Comparison of ENCODE assay signal across 8 mouse cellular contexts in genomic region chr3:153913510-153914243, GRCm38 (mm10). TPM values are rescaled to one million over a fixed set of nuclear protein-coding genes. Genes with fewer than 3 reads are reported as not detected.
DNase-seq lines count a peak whose midpoint lies in the region; ATAC-seq and TF ChIP-seq lines count a peak whose summit lies in the region.

No protein-coding gene starts in this region.

- H3K9me3 ChIP-seq in heart, embryonic 10.5 days = no peaks in the 10 kb centered on the region
- no peaks in the 10 kb centered on the region for H3K9me3 ChIP-seq in ES-Bruce4 (replicated peaks; ENCODE audit: control insufficient read depth, insufficient read depth, low read length, poor library complexity, severe bottlenecking)
- no peaks in the 10 kb centered on the region for H3K9me3 ChIP-seq in liver, embryonic 12.5 days (replicated peaks)

- no peak for DNase-seq in heart, embryonic 10.5 days (ENCODE audit: low spot score)
- no peak for DNase-seq in heart, adult 11 months
- no peak for DNase-seq in thymus, postnatal 10 days (ENCODE audit: low spot score in 2 of 2)
- DNase-seq in spleen, adult 18-20 months = no peak
- DNase-seq in thymus, adult 18-20 months = no peak

- peaks cover 30% of the 10 kb centered on the region for H3K36me3 ChIP-seq in heart, embryonic 10.5 days
- peaks cover 37% of the 10 kb centered on the region for H3K36me3 ChIP-seq in ES-Bruce4 (ENCODE audit: control insufficient read depth, insufficient read depth, low read length, poor library complexity, severe bottlenecking)
- peaks cover 32% of the 10 kb centered on the region for H3K36me3 ChIP-seq in liver, embryonic 12.5 days

- peak overlapping the region; percentile 99 for H3K27ac ChIP-seq in heart, embryonic 10.5 days
- H3K27ac ChIP-seq in ES-Bruce4 (ENCODE audit: insufficient read depth, low read length) = no peak overlapping the region
- H3K27ac ChIP-seq in liver, embryonic 12.5 days = peak overlapping the region; percentile 94

- peak overlapping the region; percentile 92 for H3K4me2 ChIP-seq in liver, embryonic 12.5 days

- no peak for TF ChIP-seq CTCF in ES-Bruce4 (IDR thresholded peaks at IDR 0.05; ENCODE audit: low read depth, low read length)

- no peak for TF ChIP-seq POLR2A in ES-Bruce4 (IDR thresholded peaks at IDR 0.05; ENCODE audit: insufficient read depth, low read length)

- H3K9ac ChIP-seq in ES-Bruce4 (ENCODE audit: low read depth, poor library complexity, severe bottlenecking) = peak overlapping the region; percentile 98
- H3K9ac ChIP-seq in liver, embryonic 12.5 days = peak overlapping the region; percentile 98

- TF ChIP-seq EP300 in ES-Bruce4 (IDR thresholded peaks at IDR 0.05; ENCODE audit: insufficient read depth, low read depth, low read length) = no peak

- peak overlapping the region; percentile 94 for H3K4me3 ChIP-seq in heart, embryonic 10.5 days
- H3K4me3 ChIP-seq in ES-Bruce4 (ENCODE audit: low read depth, low read length) = peak overlapping the region; percentile 80; the same call in 1 of the 2 replicates
- peak overlapping the region; percentile 95 for H3K4me3 ChIP-seq in liver, embryonic 12.5 days

- no peaks in the 10 kb centered on the region for H3K27me3 ChIP-seq in heart, embryonic 10.5 days (ENCODE audit: insufficient read depth, poor library complexity, severe bottlenecking)
- no peaks in the 10 kb centered on the region for H3K27me3 ChIP-seq in ES-Bruce4 (ENCODE audit: control insufficient read depth, insufficient read depth, low read length, poor library complexity, severe bottlenecking)
- no peaks in the 10 kb centered on the region for H3K27me3 ChIP-seq in liver, embryonic 12.5 days (replicated peaks)

- ATAC-seq in erythroblast, adult 5-6 weeks (replicated peaks; ENCODE audit: low FRiP score, poor library complexity, severe bottlenecking) = 0 out of 2 replicates have a peak, but pooled peaks have one; percentile 19
- ATAC-seq in liver, embryonic 12.5 days = no peak

- peaks cover 42% of the 10 kb centered on the region for H3K4me1 ChIP-seq in heart, embryonic 10.5 days
- peaks cover 1% of the 10 kb centered on the region for H3K4me1 ChIP-seq in ES-Bruce4 (ENCODE audit: control insufficient read depth, insufficient read depth, low read length)
- H3K4me1 ChIP-seq in liver, embryonic 12.5 days = peaks cover 39% of the 10 kb centered on the region

- 47% methylated on average over 6 of the region's 6 CpGs for WGBS in heart, embryonic 10.5 days
- WGBS in liver, embryonic 12.5 days (ENCODE audit: insufficient replicate concordance) = 32% methylated on average over 6 of the region's 6 CpGs

RNA-seq across cellular contexts. Expression of gene Rabggtb, which starts 0.9 kb away (rescaled TPM):
- 56.8 and 57.2 TPM in 2 replicates for polyA plus RNA-seq in heart, embryonic 10.5 days (2016; fragmentation: Nextera tagmentation; extraction: Ambion mirVana)
- polyA plus RNA-seq in ES-Bruce4 (2011; ENCODE audit: insufficient read depth, insufficient read length, low read depth, missing spikeins) = 140 and 143 TPM in 2 replicates
- total RNA-seq in erythroblast, adult 5-6 weeks (2015; ENCODE audit: low replicate concordance) = 46.4 and 64.4 TPM in 2 replicates
- 52.9 and 60.9 TPM in 2 replicates for total RNA-seq in erythroblast, adult 5-6 weeks (2017; ENCODE audit: low replicate concordance)
- 60.8 and 62.2 TPM in 2 replicates for polyA plus RNA-seq in liver, embryonic 12.5 days (2016; fragmentation: Nextera tagmentation; extraction: Ambion mirVana)

RNA-seq across cellular contexts. Expression of gene Msh4, which starts 7.7 kb away (rescaled TPM):
- polyA plus RNA-seq in heart, embryonic 10.5 days (2016; fragmentation: Nextera tagmentation; extraction: Ambion mirVana) = 0.09 and 0.11 TPM in 2 replicates
- polyA plus RNA-seq in ES-Bruce4 (2011; ENCODE audit: insufficient read depth, insufficient read length, low read depth, missing spikeins) = 1.8 and 1.9 TPM in 2 replicates
- 1.7 TPM in 1 of 2 replicates, not detected in the other for total RNA-seq in erythroblast, adult 5-6 weeks (2015; ENCODE audit: low replicate concordance)
- total RNA-seq in erythroblast, adult 5-6 weeks (2017; ENCODE audit: low replicate concordance) = 1.4 TPM in 1 of 2 replicates, not detected in the other
- 0.10 and 0.11 TPM in 2 replicates for polyA plus RNA-seq in liver, embryonic 12.5 days (2016; fragmentation: Nextera tagmentation; extraction: Ambion mirVana)

RNA-seq across cellular contexts. Expression of gene Acadm, which starts 30.8 kb away (rescaled TPM):
- polyA plus RNA-seq in heart, embryonic 10.5 days (2016; fragmentation: Nextera tagmentation; extraction: Ambion mirVana) = 91.2 and 141 TPM in 2 replicates
- polyA plus RNA-seq in ES-Bruce4 (2011; ENCODE audit: insufficient read depth, insufficient read length, low read depth, missing spikeins) = 88.7 and 105 TPM in 2 replicates
- 25.6 and 25.9 TPM in 2 replicates for total RNA-seq in erythroblast, adult 5-6 weeks (2015; ENCODE audit: low replicate concordance)
- total RNA-seq in erythroblast, adult 5-6 weeks (2017; ENCODE audit: low replicate concordance) = 25.6 TPM in 2 replicates
- 51.7 and 53.4 TPM in 2 replicates for polyA plus RNA-seq in liver, embryonic 12.5 days (2016; fragmentation: Nextera tagmentation; extraction: Ambion mirVana)

RNA-seq across cellular contexts. Expression of gene Slc44a5, which starts 59.6 kb away (rescaled TPM):
- 1.0 and 1.1 TPM in 2 replicates for polyA plus RNA-seq in heart, embryonic 10.5 days (2016; fragmentation: Nextera tagmentation; extraction: Ambion mirVana)
- polyA plus RNA-seq in ES-Bruce4 (2011; ENCODE audit: insufficient read depth, insufficient read length, low read depth, missing spikeins) = 0.12 and 0.32 TPM in 2 replicates
- total RNA-seq in erythroblast, adult 5-6 weeks (2015; ENCODE audit: low replicate concordance) = not detected in 2 replicates
- not detected in 2 replicates for total RNA-seq in erythroblast, adult 5-6 weeks (2017; ENCODE audit: low replicate concordance)
- 0.20 and 0.36 TPM in 2 replicates for polyA plus RNA-seq in liver, embryonic 12.5 days (2016; fragmentation: Nextera tagmentation; extraction: Ambion mirVana)
